Mouse (Mus musculus) intestine, postnatal 0 days (tissue): ENCODE data around the gene Lrrfip1. TPM values are rescaled to one million over a fixed set of nuclear protein-coding genes. Genes with fewer than 3 reads are reported as not detected.
A peak's percentile ranks its signal among the peaks of the same experiment; 100 is the strongest.

Source experiments
- ATAC-seq: fragments of 200-750 bp; cut with Nextera tagmentation; 2 replicates; pipeline ENCODE4 v1.8.0; 2017; ENCODE audit warnings: mild to moderate bottlenecking, moderate TSS enrichment, moderate library complexity
- H3K27ac ChIP-seq: fragments of 300-500 bp; sonication (generic); 2 replicates; pipeline ENCODE4 v1.5.1; 2014; ENCODE audit warnings: mild to moderate bottlenecking, low read depth, low read length, moderate library complexity
- H3K27me3 ChIP-seq: fragments of 300-500 bp; sonication (generic); replicated peaks from 2 replicates; pipeline ENCODE4 v1.6.1; 2014; ENCODE audit warnings: low read length, mixed read lengths; ENCODE audit not compliant: control insufficient read depth, insufficient read depth
- H3K36me3 ChIP-seq: fragments of 300-500 bp; sonication (generic); 2 replicates; pipeline ENCODE4 v1.6.1; 2014; ENCODE audit warnings: mild to moderate bottlenecking, moderate library complexity; ENCODE audit not compliant: control insufficient read depth, insufficient read depth
- H3K4me1 ChIP-seq: fragments of 300-500 bp; sonication (generic); replicated peaks from 2 replicates; pipeline ENCODE4 v1.6.1; 2014; ENCODE audit warnings: antibody characterized with exemption, low read length, mixed read lengths; ENCODE audit not compliant: control insufficient read depth, insufficient read depth
- H3K4me2 ChIP-seq: fragments of 300-500 bp; sonication (generic); replicated peaks from 2 replicates; pipeline ENCODE4 v1.6.1; 2014; ENCODE audit warnings: low read depth, mild to moderate bottlenecking, moderate library complexity
- H3K4me3 ChIP-seq: fragments of 300-500 bp; sonication (generic); 2 replicates; pipeline ENCODE4 v1.5.1; 2014; ENCODE audit warnings: low read depth, low read length
- H3K9ac ChIP-seq: fragments of 300-500 bp; sonication (generic); 2 replicates; pipeline ENCODE4 v1.6.1; 2014; ENCODE audit warnings: mild to moderate bottlenecking, low read depth, low read length
- H3K9me3 ChIP-seq: fragments of 300-500 bp; sonication (generic); 2 replicates; pipeline ENCODE4 v1.6.1; 2016; ENCODE audit warnings: mixed run types; ENCODE audit not compliant: control insufficient read depth
- CTCF ChIP-seq: sonication (generic); IDR thresholded peaks from 2 replicates; pipeline ENCODE4 v1.5.1; 2016; ENCODE audit warnings: low read depth, mild to moderate bottlenecking, control low read depth, antibody characterized with exemption, moderate library complexity
- WGBS: fragments of 180-500 bp; shearing (Covaris S2); extraction: QIAGEN DNeasy Blood & Tissue Kit; methylation state at CpG from one replicate; pipeline ENCODE4 v1.1.7; 2014; 5-methylcytosine and 5-hydroxymethylcytosine counted together
- polyA plus RNA-seq: library from polyadenylated mRNA; unstranded; fragments of >200 nt; fragmentation: Nextera tagmentation; extraction: Ambion mirVana; gene quantifications from 2 replicates; pipeline ENCODE4 v1.2.1, GENCODE M21; 2015

Gene Lrrfip1
- polyA plus RNA-seq, 1 experiment from 2014 or later, result 79.2 TPM

GRCm38 (mm10) chr1:91008746-91009145 lies 10.2 kb downstream of the Lrrfip1 start:
- WGBS, result 90% methylated on average over 9 of the region's 9 CpGs
- ATAC-seq, result no peak
- H3K36me3 ChIP-seq, result no peaks in the 10 kb centered on the region
- H3K9me3 ChIP-seq, result no peaks in the 10 kb centered on the region
- 0 out of 2 replicates have a peak, but pooled peaks cover 7% of the 10 kb centered on the region for H3K4me1 ChIP-seq
- H3K27ac ChIP-seq, result no peak overlapping the region
- H3K27me3 ChIP-seq, result no peaks in the 10 kb centered on the region
- H3K9ac ChIP-seq, result no peak overlapping the region
- no peak overlapping the region for H3K4me2 ChIP-seq
- TF ChIP-seq CTCF, result no peak
- H3K4me3 ChIP-seq, result no peak overlapping the region

- Histone ChIP-seq H3K9me3 (no peaks in the 10 kb centered on the region), H3K27ac (no peak overlapping the region), H3K4me1 (0 out of 2 replicates have a peak, but pooled peaks cover 7% of the 10 kb centered on the region), H3K9ac (no peak overlapping the region), H3K4me2 (no peak overlapping the region), H3K27me3 (no peaks in the 10 kb centered on the region), H3K4me3 (no peak overlapping the region), H3K36me3 (no peaks in the 10 kb centered on the region)
- no peak for ATAC-seq
- WGBS, result 69% methylated on average over 6 of the region's 6 CpGs
- no peak for TF ChIP-seq CTCF
These were observed 10.7 kb downstream of the Lrrfip1 start for GRCm38 (mm10) chr1:91009266-91009665.

- 69% methylated on average over 7 of the region's 7 CpGs for WGBS
- no peak for ATAC-seq
- 0 out of 2 replicates have a peak, but pooled peaks cover 7% of the 10 kb centered on the region for H3K4me1 ChIP-seq
These were observed 11.7 kb downstream of the Lrrfip1 start for GRCm38 (mm10) chr1:91010216-91010615.

GRCm38 (mm10) chr1:91010716-91011115 lies 12.2 kb downstream of the Lrrfip1 start:
- no peak; the same call in 1 of the 2 replicates for ATAC-seq
- no peak overlapping the region for H3K4me3 ChIP-seq
- no peak overlapping the region for H3K9ac ChIP-seq
- H3K27ac ChIP-seq, result no peak overlapping the region
- no peaks in the 10 kb centered on the region for H3K27me3 ChIP-seq
- H3K4me2 ChIP-seq, result no peak overlapping the region
- no peaks in the 10 kb centered on the region for H3K36me3 ChIP-seq
- H3K9me3 ChIP-seq, result no peaks in the 10 kb centered on the region
- WGBS, result 59% methylated on average over 2 of the region's 2 CpGs
- H3K4me1 ChIP-seq, result 0 out of 2 replicates have a peak, but pooled peaks cover 7% of the 10 kb centered on the region
- no peak for TF ChIP-seq CTCF

More at GRCm38 (mm10) chr1:91010216-91010615, 11.7 kb downstream of the Lrrfip1 start:
- no peak overlapping the region for H3K4me3 ChIP-seq
- H3K27ac ChIP-seq, result no peak overlapping the region
- H3K9me3 ChIP-seq, result no peaks in the 10 kb centered on the region
- no peak overlapping the region for H3K9ac ChIP-seq
- TF ChIP-seq CTCF, result 0 out of 2 replicates have a peak, but pooled peaks have one; percentile 14
- no peaks in the 10 kb centered on the region for H3K27me3 ChIP-seq
- no peaks in the 10 kb centered on the region for H3K36me3 ChIP-seq
- no peak overlapping the region for H3K4me2 ChIP-seq

GRCm38 (mm10) chr1:91011336-91011735 lies 12.8 kb downstream of the Lrrfip1 start:
- Histone ChIP-seq H3K27me3 (no peaks in the 10 kb centered on the region), H3K4me2 (no peak overlapping the region), H3K9ac (no peak overlapping the region), H3K27ac (no peak overlapping the region), H3K9me3 (no peaks in the 10 kb centered on the region), H3K4me3 (no peak overlapping the region), H3K36me3 (no peaks in the 10 kb centered on the region), H3K4me1 (0 out of 2 replicates have a peak, but pooled peaks cover 7% of the 10 kb centered on the region)
- 86% methylated on average over 3 of the region's 3 CpGs for WGBS
- no peak for ATAC-seq
- TF ChIP-seq CTCF, result no peak

GRCm38 (mm10) chr1:91013803-91014202 lies 15.3 kb downstream of the Lrrfip1 start:
- no peak overlapping the region for H3K27ac ChIP-seq
- no peaks in the 10 kb centered on the region for H3K9me3 ChIP-seq
- TF ChIP-seq CTCF, result no peak
- no peaks in the 10 kb centered on the region for H3K36me3 ChIP-seq
- no peak overlapping the region for H3K4me3 ChIP-seq
- 74% methylated on average over 3 of the region's 3 CpGs for WGBS
- no peak overlapping the region for H3K4me2 ChIP-seq
- no peaks in the 10 kb centered on the region for H3K27me3 ChIP-seq
- no peak overlapping the region for H3K9ac ChIP-seq
- ATAC-seq, result no peak
- 0 out of 2 replicates have a peak, but pooled peaks cover 14% of the 10 kb centered on the region for H3K4me1 ChIP-seq

- Histone ChIP-seq H3K4me3 (no peak overlapping the region), H3K4me1 (0 out of 2 replicates have a peak, but pooled peaks cover 11% of the 10 kb centered on the region), H3K4me2 (no peak overlapping the region), H3K27ac (no peak overlapping the region), H3K9me3 (no peaks in the 10 kb centered on the region), H3K27me3 (no peaks in the 10 kb centered on the region), H3K36me3 (no peaks in the 10 kb centered on the region), H3K9ac (no peak overlapping the region)
- whole genome bisulfite sequencing, result 50% methylated on average over 7 of the region's 7 CpGs
- 0 out of 2 replicates have a peak, but pooled peaks have one; percentile 21 for ATAC-seq
- TF ChIP-seq CTCF, result no peak
These were observed 17.0 kb downstream of the Lrrfip1 start for GRCm38 (mm10) chr1:91015571-91015970.
